Mouse (Mus musculus) G1E-ER4 (cell line): Measurements from ENCODE around the gene Gtf3c1. TPM values are rescaled to one million over a fixed set of nuclear protein-coding genes. Genes with fewer than 3 reads are reported as not detected.

Experiments used
- GATA1 ChIP-seq: IDR thresholded peaks from one replicate; pipeline ENCODE4 v1.8.0; 2012; ENCODE audit warnings: low read length, inconsistent platforms
- polyA plus RNA-seq: library from polyadenylated mRNA; stranded (reverse); fragments of >175 nt; gene quantifications from 2 replicates; pipeline ENCODE4 v1.2.3, GENCODE M21; 2012

The Gtf3c1 gene
- polyA plus RNA-seq, 1 experiment = 136 TPM

GRCm38 (mm10) chr7:125606265-125607164, 101.1 kb downstream of the Gtf3c1 start:
- TF ChIP-seq GATA1 = no peak

- TF ChIP-seq GATA1 = no peak
Observed at GRCm38 (mm10) chr7:125605725-125606139, 101.8 kb downstream of the Gtf3c1 start.

DNA sequence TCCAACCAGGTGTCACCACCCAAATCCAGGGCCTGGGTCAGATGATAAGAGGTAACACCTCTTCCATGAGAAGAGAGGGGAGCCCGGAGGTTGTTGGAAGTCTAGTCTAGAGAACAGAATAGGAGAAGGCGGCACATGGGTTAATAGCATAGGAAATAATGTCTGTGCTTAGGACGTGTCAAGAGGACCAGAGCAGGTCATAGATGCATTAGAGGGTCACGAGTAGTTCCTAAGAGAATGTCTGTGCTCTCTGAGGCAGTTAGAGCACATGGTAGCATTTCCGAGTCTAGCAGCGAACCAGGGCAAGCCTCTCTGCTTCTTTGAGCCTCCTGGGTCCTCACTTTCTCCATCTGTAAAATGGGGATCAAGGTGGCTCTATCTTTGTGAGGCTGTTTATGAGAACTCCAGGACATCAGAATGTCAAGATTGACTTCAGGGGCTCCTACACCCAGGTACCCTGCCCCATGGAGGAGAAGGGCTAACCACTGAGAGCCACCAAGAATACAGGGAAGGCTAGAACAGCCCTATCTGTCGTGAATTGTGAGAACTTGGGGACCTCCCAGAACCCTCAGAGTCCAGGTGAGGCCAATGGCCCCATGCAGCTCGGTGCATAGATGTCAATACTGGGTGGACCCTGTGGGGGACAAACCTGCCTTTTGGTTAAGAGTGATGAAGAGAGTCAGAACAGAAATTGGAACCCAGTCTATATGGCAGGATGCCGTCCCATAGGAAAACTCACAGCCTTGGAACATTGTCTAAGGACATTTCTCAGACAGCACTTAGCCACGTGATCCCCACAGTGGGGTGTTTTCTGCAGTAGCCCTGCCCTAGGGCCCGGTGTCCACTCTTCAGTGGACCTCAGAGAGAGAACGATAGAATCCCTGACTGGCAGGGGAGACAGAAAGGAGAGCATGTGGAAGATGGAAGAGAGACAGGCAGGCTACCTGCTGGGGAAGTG, 102.9 kb downstream of the Gtf3c1 start:
- TF ChIP-seq GATA1 = no peak

- no peak for TF ChIP-seq GATA1
Observed at GRCm38 (mm10) chr7:125603185-125603631, 104.4 kb downstream of the Gtf3c1 start, which contains the start of gene Il21r. Gene Il21r, plus strand, starts transcription at chr7:125603429.

GRCm38 (mm10) chr7:125601821-125602448, 105.6 kb downstream of the Gtf3c1 start:
- TF ChIP-seq GATA1 = no peak

- TF ChIP-seq GATA1 = no peak
Observed at GRCm38 (mm10) chr7:125601280-125601670, 106.3 kb downstream of the Gtf3c1 start.

GRCm38 (mm10) chr7:125600612-125601279, 106.8 kb downstream of the Gtf3c1 start:
- TF ChIP-seq GATA1 = no peak

- TF ChIP-seq GATA1 = no peak
Observed at GRCm38 (mm10) chr7:125600136-125600535, 107.4 kb downstream of the Gtf3c1 start.

- TF ChIP-seq GATA1 = no peak
Observed at GRCm38 (mm10) chr7:125599373-125599973, 108.1 kb downstream of the Gtf3c1 start.

DNA sequence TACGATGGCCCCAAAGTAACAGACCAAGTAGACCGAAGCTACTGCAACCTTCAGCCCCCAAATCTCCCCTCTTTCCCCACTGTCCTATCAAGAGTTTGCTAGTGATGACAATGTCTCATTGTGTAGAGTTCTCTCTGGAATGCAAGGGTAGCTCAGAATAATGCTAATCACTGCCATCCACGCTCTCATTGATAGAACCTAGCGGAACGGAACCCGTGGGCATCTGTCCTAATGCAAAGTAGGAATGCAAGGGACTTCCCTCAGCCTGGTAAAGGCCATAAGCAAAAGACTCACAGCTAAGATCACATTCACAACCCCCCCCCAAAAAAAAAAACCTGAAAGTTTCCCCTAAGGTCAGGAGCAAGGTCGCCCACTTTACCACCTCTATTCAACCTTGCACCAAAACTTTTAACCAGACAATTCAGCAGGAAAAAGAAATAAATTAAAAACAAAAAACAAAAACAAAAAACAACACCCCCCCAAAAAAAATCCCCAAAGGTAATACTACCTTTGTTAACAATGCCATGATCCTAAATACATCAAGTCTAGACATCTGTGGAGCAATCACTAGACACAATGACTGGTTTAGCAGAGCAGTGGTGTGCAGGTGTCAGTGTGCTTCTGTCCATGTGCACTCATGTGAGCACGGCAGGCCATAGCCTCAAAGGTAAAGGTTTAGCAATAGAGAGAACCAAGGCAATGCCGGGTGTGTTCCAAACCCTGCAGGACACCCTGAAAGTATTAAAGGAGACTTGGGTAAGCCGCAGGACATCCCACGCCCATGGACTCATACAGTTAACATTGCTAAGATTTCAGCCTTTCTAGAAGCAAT, 109.8 kb downstream of the Gtf3c1 start:
- TF ChIP-seq GATA1 = no peak

GRCm38 (mm10) chr7:125597083-125597482, 110.5 kb downstream of the Gtf3c1 start:
- no peak for TF ChIP-seq GATA1

DNA sequence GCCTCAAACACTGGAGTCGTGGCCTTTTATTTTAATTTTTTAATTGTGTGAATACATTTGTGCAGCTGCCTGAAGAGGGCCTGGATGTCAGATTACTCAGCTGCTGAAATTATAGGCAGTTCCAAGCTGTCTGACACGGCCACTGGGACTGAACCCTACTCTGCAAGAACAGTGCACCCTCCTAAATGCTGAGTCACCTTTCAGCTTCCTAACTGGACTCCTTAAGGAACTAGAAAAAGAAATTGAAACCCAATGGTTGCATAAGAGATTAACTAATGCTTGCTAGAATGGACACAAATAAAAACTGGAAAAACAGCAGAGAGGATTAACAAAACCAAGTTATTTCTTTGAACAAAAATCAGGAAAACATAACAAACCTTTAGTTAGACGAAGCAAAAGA, 111.2 kb downstream of the Gtf3c1 start:
- TF ChIP-seq GATA1 = no peak

- TF ChIP-seq GATA1 = no peak
Observed at GRCm38 (mm10) chr7:125593831-125594230, 113.7 kb downstream of the Gtf3c1 start.

Other genes with a start within 250 kb of the Gtf3c1 start
- 11.4 and 13.6 TPM in 2 replicates for gene Nsmce1, start 216.2 kb downstream of the Gtf3c1 start, polyA plus RNA-seq
- 5.3 and 6.3 TPM in 2 replicates for gene Il4ra, start 155.7 kb downstream of the Gtf3c1 start, polyA plus RNA-seq
- not detected in 2 replicates for gene Il21r, start 104.4 kb downstream of the Gtf3c1 start, polyA plus RNA-seq
- gene D430042O09Rik, start 108 bp upstream of the Gtf3c1 start, polyA plus RNA-seq = 3.5 and 5.1 TPM in 2 replicates